Mouse (Mus musculus) hindbrain, embryonic 11.5 days (tissue): ENCODE data around the gene Agmo. TPM values are rescaled to one million over a fixed set of nuclear protein-coding genes. Genes with fewer than 3 reads are reported as not detected.

ENCODE experiments used
- ATAC-seq: fragments of 200-750 bp; cut with Nextera tagmentation; 2 replicates; pipeline ENCODE4 v1.8.0; 2017; ENCODE audit warnings: mild to moderate bottlenecking, moderate TSS enrichment, moderate library complexity; ENCODE audit not compliant: low FRiP score
- DNase-seq: peaks from one replicate; pipeline ENCODE4 v3.0.0-alpha.2; 2015; ENCODE audit warnings: low spot score
- H3K27ac ChIP-seq: fragments of 300-500 bp; sonication (generic); 2 replicates; pipeline ENCODE4 v1.5.1; 2014; ENCODE audit warnings: mild to moderate bottlenecking, low read depth, low read length
- H3K27me3 ChIP-seq: fragments of 300-500 bp; sonication (generic); 2 replicates; pipeline ENCODE4 v1.6.1; 2014; ENCODE audit warnings: mild to moderate bottlenecking, low read length, moderate library complexity, mixed read lengths; ENCODE audit not compliant: control insufficient read depth, insufficient read depth
- H3K36me3 ChIP-seq: fragments of 300-500 bp; sonication (generic); 2 replicates; pipeline ENCODE4 v1.6.1; 2014; ENCODE audit warnings: mild to moderate bottlenecking, low read length, moderate library complexity, mixed read lengths; ENCODE audit not compliant: control insufficient read depth, insufficient read depth
- H3K4me1 ChIP-seq: fragments of 300-500 bp; sonication (generic); replicated peaks from 2 replicates; pipeline ENCODE4 v1.6.1; 2014; ENCODE audit warnings: low read length, mixed read lengths; ENCODE audit not compliant: control insufficient read depth, insufficient read depth
- H3K4me2 ChIP-seq: fragments of 300-500 bp; sonication (generic); replicated peaks from 2 replicates; pipeline ENCODE4 v1.6.1; 2014; ENCODE audit warnings: mild to moderate bottlenecking, low read depth, low read length
- H3K4me3 ChIP-seq: fragments of 300-500 bp; sonication (generic); 2 replicates; pipeline ENCODE4 v1.5.1; 2014; ENCODE audit warnings: low read depth, low read length
- H3K9ac ChIP-seq: fragments of 300-500 bp; sonication (generic); 2 replicates; pipeline ENCODE4 v1.6.1; 2014; ENCODE audit warnings: low read depth, low read length
- H3K9me3 ChIP-seq: fragments of 300-500 bp; sonication (generic); 2 replicates; pipeline ENCODE4 v1.6.1; 2016; ENCODE audit warnings: low read length; ENCODE audit not compliant: control insufficient read depth
- WGBS: fragments of 180-500 bp; shearing (Covaris S2); extraction: QIAGEN DNeasy Blood & Tissue Kit; methylation state at CpG from one replicate; pipeline ENCODE4 v1.1.7; 2014; 5-methylcytosine and 5-hydroxymethylcytosine counted together
- polyA plus RNA-seq: library from polyadenylated mRNA; unstranded; fragments of >200 nt; fragmentation: Nextera tagmentation; extraction: Ambion mirVana; gene quantifications from 2 replicates; pipeline ENCODE4 v1.2.1, GENCODE M21; 2014

The Agmo gene
- 0.33 and 0.71 TPM in 2 replicates for polyA plus RNA-seq

DNA sequence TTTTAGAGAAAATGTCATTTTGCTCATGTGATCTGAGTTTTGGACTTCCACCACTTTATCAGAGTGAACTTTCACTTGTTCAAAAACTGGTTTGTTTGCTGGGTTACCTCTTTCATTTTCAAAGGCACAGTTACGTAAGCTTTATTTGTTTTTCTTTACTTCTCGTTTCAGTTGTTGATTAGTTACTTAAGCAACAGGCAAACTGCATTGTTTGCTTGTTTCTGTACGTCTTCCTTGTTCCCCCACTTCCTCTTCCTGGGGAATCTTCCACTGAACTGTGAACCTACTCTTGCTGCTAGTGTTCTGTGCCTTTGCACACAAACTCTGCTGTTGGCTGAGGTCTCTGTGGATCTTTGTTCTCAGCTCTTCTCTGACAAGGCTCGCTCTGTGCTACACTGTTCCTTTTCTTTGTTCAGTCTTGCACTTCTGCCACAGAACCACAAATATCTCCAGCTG, at the start of gene Agmo:
Agmo (plus strand) TSS at position 76 of the 456 bp plus-strand sequence.
- DNase-seq (no peak), ATAC-seq (no peak)
- H3K27me3 ChIP-seq, result no peaks in the 10 kb centered on the region
- 64% methylated on average over 4 of the region's 4 CpGs for WGBS
- no peak within 1 kb of the TSS for H3K4me3 ChIP-seq
- H3K27ac ChIP-seq, result no peak within 1 kb of the TSS
- no peaks in the 10 kb centered on the region for H3K4me1 ChIP-seq
- no peak within 1 kb of the TSS for H3K4me2 ChIP-seq
- no peaks in the 10 kb centered on the region for H3K36me3 ChIP-seq
- H3K9ac ChIP-seq, result no peak within 1 kb of the TSS
- no peaks in the 10 kb centered on the region for H3K9me3 ChIP-seq

- no peaks in the 10 kb centered on the region for H3K27me3 ChIP-seq
- ATAC-seq (no peak), DNase-seq (no peak)
- H3K9me3 ChIP-seq, result no peaks in the 10 kb centered on the region
- H3K4me3 ChIP-seq, result no peak overlapping the region
- H3K4me2 ChIP-seq, result no peak overlapping the region
- H3K36me3 ChIP-seq, result no peaks in the 10 kb centered on the region
- H3K4me1 ChIP-seq, result no peaks in the 10 kb centered on the region
- no peak overlapping the region for H3K27ac ChIP-seq
- no peak overlapping the region for H3K9ac ChIP-seq
- WGBS, result 83% methylated on average over 1 of the region's 1 CpGs
These were observed 10.3 kb upstream of the Agmo start for GRCm38 (mm10) chr12:37231119-37231518.

- H3K4me1 ChIP-seq, result no peaks in the 10 kb centered on the region
- 79% methylated on average over 5 of the region's 5 CpGs for WGBS
- no peak overlapping the region for H3K27ac ChIP-seq
- no peaks in the 10 kb centered on the region for H3K36me3 ChIP-seq
- DNase-seq, result no peak
- H3K9me3 ChIP-seq, result no peaks in the 10 kb centered on the region
- no peak overlapping the region for H3K9ac ChIP-seq
- H3K4me2 ChIP-seq, result no peak overlapping the region
- no peak for ATAC-seq
- H3K27me3 ChIP-seq, result no peaks in the 10 kb centered on the region
- no peak overlapping the region for H3K4me3 ChIP-seq
These were observed 371 bp upstream of the Agmo start for GRCm38 (mm10) chr12:37240975-37241565.

DNA sequence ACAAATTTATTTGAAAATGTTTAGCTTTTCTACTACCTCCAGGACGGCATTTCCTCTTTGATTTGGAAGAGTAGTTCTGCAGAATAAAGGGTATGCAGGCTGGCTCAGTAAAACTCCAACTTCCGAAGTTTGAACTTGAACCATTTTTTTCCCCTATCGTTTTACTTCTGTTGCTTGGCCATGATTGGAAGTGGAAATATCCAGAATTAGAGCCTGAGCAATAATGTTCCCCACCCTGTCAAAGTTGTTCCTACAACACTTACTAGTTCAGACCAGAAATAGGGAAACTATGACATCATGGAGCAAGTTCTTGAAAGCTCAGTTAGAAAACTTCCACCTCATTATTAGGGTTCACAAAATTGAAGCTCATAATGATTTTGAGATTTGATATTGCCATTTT, 1.0 kb downstream of the Agmo start:
- ATAC-seq (no peak), DNase-seq (no peak)
- H3K9me3 ChIP-seq, result no peaks in the 10 kb centered on the region
- no peak overlapping the region for H3K27ac ChIP-seq
- no peaks in the 10 kb centered on the region for H3K36me3 ChIP-seq
- no peaks in the 10 kb centered on the region for H3K4me1 ChIP-seq
- H3K9ac ChIP-seq, result no peak overlapping the region
- H3K4me3 ChIP-seq, result no peak overlapping the region
- 92% methylated on average over 3 of the region's 3 CpGs for WGBS
- no peak overlapping the region for H3K4me2 ChIP-seq
- no peaks in the 10 kb centered on the region for H3K27me3 ChIP-seq

- ATAC-seq, result no peak
- no peaks in the 10 kb centered on the region for H3K4me1 ChIP-seq
- no peaks in the 10 kb centered on the region for H3K9me3 ChIP-seq
- H3K36me3 ChIP-seq, result no peaks in the 10 kb centered on the region
- H3K27me3 ChIP-seq, result no peaks in the 10 kb centered on the region
- no peak overlapping the region for H3K4me3 ChIP-seq
- no peak for DNase-seq
- 94% methylated on average over 1 of the region's 1 CpGs for WGBS
- H3K4me2 ChIP-seq, result no peak overlapping the region
- H3K9ac ChIP-seq, result no peak overlapping the region
- H3K27ac ChIP-seq, result no peak overlapping the region
These were observed 3.4 kb downstream of the Agmo start for GRCm38 (mm10) chr12:37244876-37245275.

GRCm38 (mm10) chr12:37251688-37252087, 10.2 kb downstream of the Agmo start:
- WGBS, result 95% methylated on average over 5 of the region's 5 CpGs
- Histone ChIP-seq H3K9ac (no peak overlapping the region), H3K4me1 (no peaks in the 10 kb centered on the region), H3K36me3 (no peaks in the 10 kb centered on the region), H3K27ac (no peak overlapping the region), H3K9me3 (no peaks in the 10 kb centered on the region), H3K4me3 (no peak overlapping the region), H3K4me2 (no peak overlapping the region), H3K27me3 (no peaks in the 10 kb centered on the region)
- no peak for ATAC-seq
- no peak for DNase-seq

DNA sequence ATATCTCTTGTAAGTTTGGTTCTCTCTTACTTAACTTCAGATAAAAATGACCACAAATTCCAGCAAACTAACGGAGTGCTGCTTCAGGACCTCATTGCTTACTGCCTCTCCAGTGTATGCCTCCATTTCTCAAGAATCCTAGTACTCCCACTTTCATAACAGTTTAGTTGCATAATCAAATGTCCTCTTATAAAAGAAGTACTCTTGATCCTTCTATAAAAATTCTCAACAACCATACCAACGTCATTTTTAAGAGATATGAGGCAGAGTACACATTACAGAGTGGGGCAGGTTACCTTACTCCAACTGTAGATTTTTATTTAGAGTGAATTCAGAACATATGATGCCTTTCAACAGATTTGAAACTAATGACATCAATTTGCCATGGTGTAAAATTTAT, 15.7 kb downstream of the Agmo start:
- Histone ChIP-seq H3K36me3 (no peaks in the 10 kb centered on the region), H3K27me3 (no peaks in the 10 kb centered on the region), H3K9me3 (no peaks in the 10 kb centered on the region), H3K4me3 (no peak overlapping the region), H3K9ac (no peak overlapping the region), H3K4me2 (no peak overlapping the region), H3K4me1 (no peaks in the 10 kb centered on the region), H3K27ac (no peak overlapping the region)
- WGBS, result 87% methylated on average over 2 of the region's 2 CpGs
- ATAC-seq, result no peak
- no peak for DNase-seq

GRCm38 (mm10) chr12:37259771-37260528, 18.5 kb downstream of the Agmo start:
- no peak for ATAC-seq
- Histone ChIP-seq H3K9ac (no peak overlapping the region), H3K4me3 (no peak overlapping the region), H3K36me3 (no peaks in the 10 kb centered on the region), H3K27me3 (no peaks in the 10 kb centered on the region), H3K9me3 (no peaks in the 10 kb centered on the region), H3K27ac (no peak overlapping the region), H3K4me1 (no peaks in the 10 kb centered on the region), H3K4me2 (no peak overlapping the region)
- no peak for DNase-seq

DNA sequence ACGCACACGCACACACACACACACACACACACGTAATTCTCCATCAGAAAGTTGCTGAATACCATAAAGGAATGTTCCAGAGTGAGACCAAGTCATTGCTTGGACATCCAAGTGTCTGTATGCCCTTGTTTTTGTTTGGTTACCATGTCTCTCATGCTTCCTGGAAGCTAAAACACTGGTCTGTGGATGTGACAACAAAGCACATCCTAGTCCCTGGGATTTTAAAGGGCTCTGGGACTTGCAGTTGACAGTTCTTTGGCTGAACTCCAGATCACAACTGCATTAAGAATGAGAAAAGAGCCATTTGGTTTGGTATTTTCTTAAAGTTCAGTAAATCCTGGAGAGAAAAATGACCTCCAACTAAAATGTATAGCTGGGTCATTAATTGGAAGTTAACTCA, 22.2 kb downstream of the Agmo start:
- no peak for ATAC-seq
- H3K4me3 ChIP-seq, result no peak overlapping the region
- no peaks in the 10 kb centered on the region for H3K9me3 ChIP-seq
- H3K9ac ChIP-seq, result no peak overlapping the region
- H3K4me1 ChIP-seq, result no peaks in the 10 kb centered on the region
- 80% methylated on average over 3 of the region's 3 CpGs for WGBS
- no peak overlapping the region for H3K4me2 ChIP-seq
- no peaks in the 10 kb centered on the region for H3K27me3 ChIP-seq
- no peak overlapping the region for H3K27ac ChIP-seq
- H3K36me3 ChIP-seq, result no peaks in the 10 kb centered on the region
- no peak for DNase-seq
